Mouse (Mus musculus): ENCODE measurements around the gene Psmd4.
"Not testable (repeated sequence)": the region's sequence is repeated elsewhere in the genome, so short reads cannot be mapped to it uniquely, and the experiment has no call there.

Psmd4 gene

DNA sequence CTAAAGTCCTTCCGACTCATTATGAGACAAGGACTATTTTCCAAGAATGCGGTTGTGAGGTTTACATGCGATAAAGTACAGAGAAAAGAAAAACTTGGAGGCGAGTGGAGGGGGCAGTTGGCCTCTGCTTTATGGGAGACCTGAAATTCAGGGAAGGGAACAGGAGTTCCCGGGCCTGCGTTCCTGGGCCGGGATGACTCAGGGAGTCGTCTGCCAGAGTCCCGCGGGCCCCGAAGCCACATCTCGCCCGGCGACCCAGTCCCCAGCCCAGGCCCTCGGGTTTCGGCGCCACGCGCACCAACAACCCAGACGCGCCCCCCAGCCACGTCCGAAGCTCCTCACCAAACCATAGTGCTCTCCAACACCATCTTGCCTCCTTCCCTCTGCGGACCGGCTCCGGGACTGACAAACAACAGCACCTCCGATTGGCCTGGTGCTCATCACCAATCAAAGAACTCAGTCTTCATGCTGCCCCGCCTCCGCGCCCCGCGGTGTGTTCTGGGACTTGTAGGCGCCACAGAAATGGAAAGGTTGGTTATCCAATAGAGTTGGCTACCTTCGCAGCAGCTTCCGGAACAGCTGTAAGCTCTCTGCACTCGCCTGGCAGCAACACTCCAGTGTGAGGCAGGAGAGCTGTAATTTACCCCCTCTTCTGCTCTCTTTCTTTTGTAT is at the start of gene Psmd4:
TSS of gene Psmd4 (minus strand) at position 449 of the 672 bp plus-strand sequence.
- peak; percentile 97 for DNase-seq (ENCODE audit: low read depth, low spot score)

DNA sequence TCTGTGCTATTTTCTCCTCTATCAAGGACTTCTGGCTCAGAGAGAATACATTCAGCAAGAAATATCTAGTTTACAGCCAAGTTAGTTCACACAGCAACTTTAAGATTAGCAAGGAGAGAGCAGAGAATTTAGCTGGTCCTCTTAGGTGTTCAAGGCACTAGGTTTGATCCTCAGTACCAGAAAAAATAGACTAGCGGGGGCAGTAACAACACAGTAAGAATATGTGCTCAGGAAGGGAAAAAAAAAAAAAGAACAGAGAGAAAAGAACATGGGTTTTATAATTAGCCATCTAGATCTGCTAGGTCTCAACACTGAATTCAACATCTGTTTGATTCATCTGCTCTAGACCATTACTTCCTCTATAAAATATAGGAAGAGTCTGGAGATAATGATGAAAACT is 45.7 kb upstream of the Psmd4 start:
- DNase-seq (ENCODE audit: low read depth, low spot score): peak; percentile 60

DNA sequence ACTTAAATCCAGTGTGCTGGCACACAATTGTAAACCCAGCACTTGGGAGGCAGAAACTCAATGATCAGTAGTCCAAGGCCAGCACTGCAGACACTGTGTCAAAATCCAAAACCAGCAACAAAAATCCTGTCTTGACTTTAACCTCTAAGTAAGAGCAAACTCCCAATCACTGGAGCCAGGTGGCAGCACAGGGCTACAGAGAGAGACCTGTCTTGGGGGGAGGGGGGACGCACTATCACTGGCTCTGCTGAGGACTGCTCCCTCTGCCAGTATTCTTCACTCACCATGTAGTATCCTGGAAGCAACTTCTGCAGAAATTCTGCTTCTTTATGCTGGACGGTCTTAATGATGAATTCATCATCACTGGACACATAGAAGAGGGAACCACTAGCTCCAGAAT is 29.2 kb upstream of the Psmd4 start:
- no peak for DNase-seq (ENCODE audit: low read depth, low spot score)

DNA sequence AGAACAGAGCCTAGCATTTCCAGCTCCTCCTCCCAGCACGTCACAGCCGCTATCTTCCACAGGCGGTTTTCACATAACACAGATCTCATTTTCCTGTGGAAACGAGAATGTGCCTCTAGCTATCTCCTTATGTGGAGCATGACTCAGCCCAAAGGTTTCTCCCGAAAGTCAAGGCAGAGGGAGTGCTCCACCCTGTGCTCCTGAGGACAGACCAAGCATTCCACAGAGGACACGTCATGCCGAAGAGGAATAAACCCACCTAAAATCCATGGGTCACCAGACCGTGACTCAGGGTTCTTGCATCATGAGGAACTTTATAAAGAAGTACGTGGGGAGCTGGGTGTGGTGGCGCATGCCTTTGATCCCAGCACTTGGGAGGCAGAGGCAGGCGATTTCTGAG is 24.2 kb upstream of the Psmd4 start:
- no peak for DNase-seq (ENCODE audit: low read depth, low spot score)

DNA sequence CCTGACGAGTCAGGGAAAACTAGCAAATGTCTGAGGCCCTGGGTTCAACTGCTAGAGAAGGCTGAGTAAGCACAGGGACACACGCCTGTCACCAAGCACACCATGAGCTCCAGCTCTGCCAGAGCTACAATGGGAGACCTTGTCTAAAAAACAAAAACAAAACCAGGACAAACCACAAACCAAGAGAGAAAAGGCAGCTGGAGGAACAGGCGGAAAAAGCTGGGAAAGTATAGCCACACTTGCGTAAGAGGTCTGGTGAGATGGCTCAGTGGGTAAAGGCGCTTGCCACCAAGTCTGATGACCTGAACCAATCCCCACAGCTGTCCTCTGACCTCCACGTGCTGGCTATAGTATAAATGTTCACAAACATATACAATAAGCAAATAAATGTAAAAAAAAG is 23.7 kb upstream of the Psmd4 start:
- no peak for DNase-seq (ENCODE audit: low read depth, low spot score)

DNA sequence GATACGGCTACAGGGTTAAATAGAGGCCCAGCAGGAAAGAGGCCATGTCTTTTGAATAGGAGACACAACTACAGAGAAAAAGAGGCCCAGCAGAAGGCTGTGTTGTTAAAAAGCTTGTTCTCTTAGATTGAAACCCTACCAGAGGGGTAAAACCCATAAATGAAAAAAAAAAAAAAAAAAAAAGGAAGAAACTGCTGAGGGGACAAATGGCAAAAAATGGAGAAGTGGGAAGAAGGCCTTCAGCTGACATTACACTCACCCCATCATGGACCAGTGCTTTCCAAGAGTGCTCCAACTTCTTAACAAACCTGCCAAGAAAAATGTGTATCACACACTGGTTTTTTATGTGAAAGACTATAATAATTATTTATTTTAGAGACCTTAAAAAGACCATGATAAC is 23.1 kb upstream of the Psmd4 start:
- DNase-seq (ENCODE audit: low read depth, low spot score): no peak

DNA sequence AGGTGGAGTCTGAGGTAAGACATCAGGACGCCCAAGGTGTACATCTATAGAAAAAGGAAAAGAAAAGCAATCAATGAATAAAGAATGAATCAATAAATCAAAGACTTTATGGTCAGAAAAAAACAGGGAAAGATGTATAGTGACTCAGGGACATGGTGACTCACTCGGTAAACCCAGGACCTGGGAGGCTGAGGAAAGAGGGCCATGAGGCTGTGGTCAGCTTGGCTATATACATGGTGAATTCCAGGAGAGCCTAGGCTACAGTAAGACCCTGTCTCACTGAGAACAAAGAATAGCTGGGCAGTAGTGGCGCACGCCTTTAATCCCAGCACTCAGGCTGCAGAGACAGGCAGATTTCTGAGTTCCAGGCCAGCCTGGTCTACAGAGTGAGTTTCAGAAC is 21.3 kb upstream of the Psmd4 start:
- no peak for DNase-seq (ENCODE audit: low read depth, low spot score)

DNA sequence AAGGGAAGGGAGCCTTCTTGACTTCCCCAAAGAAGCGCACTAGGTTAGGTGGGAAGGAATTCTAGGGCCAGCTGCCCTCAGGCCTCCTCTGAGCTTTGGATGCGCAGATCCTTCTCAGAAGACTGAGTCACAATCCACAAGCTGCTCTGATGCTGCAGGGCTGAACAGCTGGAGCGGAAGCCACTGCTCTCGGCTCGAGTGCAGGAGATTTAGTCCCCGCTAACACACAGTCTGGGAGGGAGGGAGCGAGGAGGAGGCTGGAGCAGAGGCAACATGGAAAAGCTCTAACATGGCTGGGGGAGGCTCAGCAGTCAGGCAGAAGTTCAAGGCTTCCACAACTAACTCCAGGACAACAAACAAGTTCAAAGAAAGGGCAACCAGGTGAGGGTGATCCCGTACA is 15.7 kb upstream of the Psmd4 start:
- peak; percentile 64 for DNase-seq (ENCODE audit: low read depth, low spot score)

DNA sequence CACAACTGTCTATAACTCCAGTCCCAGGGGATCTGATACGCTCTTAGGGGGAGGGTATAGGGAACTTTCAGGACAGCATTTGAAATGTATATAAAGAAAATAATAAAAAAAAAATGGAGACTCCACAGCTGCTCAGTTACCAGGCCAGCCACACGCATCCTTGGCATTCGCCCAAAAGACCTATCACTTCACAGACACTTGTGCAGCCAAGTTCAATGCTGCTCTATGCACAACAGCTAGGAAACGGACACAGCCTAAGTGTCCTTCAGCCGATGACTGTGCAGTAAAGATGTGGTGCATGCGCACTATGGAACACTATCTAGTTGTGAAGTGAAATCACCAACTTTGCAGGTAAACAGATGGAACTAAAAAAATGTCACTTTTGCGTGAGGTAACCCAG is 13.9 kb upstream of the Psmd4 start:
- no peak for DNase-seq (ENCODE audit: low read depth, low spot score)

DNA sequence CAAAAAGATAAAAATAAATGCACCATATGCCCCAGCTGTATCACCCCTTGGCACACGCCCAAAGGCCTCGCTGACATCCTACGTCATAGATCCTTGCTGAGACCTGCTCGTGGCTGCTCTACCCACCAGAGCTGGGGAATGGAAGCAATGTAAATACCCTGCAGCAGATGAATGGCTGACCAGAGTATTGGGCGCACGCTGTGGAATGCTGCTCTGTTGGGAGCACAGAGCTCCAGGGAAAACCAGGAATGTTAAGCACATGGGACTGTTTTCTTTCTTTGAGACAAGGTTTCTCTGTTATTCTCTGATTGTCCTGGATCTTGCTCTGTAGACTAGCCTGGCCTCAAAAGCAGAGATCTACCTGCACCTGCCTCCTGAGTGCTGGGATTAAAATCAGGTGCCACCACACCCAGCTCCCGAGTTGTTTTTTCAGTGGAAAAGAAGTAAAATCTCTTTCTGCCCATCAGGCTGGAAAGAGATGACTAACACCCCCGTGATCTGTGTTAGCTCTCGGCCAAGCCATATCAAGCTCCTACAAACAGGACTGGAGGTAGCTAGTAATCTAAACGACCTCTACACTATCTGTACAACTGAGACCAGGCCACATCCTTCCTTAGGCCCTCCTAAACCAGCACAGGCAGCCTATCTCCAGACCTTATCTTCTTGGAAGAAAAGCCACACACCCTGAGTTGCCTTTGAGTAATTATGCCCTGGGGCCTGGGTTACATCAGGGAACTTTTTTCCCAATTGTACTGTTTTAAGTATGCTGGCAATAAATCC is 12.3 kb upstream of the Psmd4 start:
- DNase-seq (ENCODE audit: low read depth, low spot score): no peak

DNA sequence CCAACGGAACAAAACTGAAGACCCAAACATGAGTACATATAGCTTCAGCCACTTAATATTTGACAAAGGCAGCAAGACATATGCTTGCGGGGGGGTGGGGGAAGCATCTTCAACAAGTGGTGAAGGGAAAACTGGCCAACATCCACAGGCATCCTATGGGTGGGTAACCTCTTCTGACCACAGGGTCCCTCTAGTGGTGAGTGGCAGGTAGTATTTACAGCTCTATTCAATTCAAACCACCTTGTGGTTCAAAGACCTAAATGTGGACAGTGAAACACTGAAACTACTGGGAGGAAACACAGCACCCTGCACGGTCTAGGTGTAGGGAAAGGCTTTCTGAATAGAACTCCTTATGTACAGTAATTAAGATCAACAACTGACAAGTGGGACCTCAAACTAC is 11.3 kb upstream of the Psmd4 start:
- no peak for DNase-seq (ENCODE audit: low read depth, low spot score)

DNA sequence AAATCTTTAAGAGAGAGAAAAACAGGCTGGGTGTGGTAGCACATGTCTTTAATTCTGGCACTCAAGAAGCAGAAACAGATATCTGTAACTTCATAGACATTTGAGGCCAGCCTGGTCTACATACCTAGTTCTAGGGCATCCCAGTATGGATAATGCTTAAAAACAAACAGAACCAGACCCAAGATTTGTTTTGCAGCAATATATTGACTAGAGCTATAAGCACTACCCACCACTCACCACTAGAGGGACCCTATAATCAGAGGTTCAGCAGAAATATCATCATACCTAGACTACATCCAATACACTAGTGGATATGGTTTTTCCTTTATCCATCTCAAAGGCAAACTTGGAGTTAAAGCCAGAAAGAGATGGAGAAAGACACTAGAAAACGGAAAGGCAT is 10.5 kb upstream of the Psmd4 start:
- DNase-seq (ENCODE audit: low read depth, low spot score): no peak

DNA sequence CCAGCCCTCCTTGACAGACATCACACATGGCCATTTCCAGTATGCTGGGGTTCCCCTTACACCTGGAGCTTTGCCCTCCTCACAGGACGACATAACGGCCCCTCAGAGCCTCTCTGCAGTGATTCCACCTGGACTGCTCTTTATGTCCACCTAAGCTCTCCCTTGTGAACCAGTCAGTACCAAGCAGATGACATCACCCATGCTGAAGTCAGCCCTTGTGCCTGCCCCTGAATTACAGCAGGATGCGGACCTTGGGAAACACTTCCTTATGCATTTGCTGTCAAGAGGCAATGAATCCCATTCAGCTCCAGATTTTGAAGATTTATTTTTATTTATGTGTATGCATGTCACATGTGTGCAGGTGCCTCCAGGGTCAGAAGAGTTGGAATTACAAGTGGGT is 5.5 kb upstream of the Psmd4 start:
- DNase-seq (ENCODE audit: low read depth, low spot score): no peak

DNA sequence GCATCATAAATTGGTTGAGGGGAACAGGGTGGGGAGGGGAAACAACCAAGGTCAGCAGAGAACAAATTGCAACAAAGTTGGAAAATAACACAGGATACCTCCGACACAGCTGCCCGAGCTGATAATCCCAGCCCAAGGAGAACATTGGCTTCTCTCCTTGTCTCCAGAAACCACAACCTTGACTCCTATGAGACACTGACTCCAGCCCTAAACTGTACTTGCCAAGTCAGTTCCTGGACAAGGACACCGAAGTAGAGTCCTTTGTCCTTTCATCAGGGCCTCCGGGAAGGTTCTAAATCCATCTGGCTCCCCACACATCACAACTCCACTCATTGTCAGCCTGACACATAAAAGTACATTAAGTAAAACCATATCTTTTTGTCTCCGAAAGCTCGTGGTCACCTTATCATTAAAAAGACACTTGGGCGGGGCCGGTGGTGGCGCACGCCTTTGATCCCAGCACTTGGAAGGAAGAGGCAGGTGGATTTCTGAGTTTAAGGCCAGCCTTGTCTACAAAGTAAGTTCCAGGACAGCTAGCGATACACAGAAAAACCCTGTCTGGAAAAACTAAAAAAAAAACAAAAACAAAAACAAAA is 4.1 kb upstream of the Psmd4 start:
- no peak for DNase-seq (ENCODE audit: low read depth, low spot score)

DNA sequence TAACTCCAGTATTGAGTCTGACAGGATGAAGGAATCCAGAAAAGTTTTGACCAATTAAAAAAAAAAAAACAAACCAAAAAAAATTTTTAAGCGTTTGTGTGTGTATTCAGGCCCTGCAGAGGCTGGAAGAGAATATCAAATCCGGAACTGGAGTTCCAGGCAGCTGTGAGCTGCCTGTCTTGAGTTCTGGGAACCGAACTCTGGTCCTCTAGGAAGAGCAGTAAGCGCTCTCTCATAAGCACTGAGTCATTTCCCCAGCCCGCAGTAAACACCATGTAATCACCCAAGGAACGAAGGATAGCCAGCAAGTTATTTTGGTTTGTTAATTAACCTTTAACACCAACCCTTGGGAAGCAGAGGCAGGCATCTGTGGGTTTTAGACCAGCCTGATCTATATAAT is 837 bp upstream of the Psmd4 start:
- DNase-seq (ENCODE audit: low read depth, low spot score): no peak

DNA sequence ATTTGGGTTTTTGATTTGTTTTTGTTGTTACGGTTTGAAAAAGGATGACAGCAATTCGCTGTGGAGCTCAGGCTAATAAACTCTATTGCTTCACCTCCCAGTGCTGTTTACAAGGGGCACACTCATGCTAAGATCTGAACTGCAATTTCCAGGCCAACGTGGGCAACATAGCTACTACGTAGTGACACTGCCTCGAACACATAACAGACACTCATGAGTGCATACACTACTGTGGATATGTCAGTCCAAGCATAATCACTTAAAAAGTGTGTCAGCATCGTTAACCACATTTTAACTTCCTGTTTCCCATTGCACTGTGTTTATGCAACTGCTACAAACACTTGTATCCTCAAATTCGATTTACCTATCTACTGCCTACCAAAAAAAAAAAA is 420 bp upstream of the Psmd4 start:
- DNase-seq (ENCODE audit: low read depth, low spot score): no peak

DNA sequence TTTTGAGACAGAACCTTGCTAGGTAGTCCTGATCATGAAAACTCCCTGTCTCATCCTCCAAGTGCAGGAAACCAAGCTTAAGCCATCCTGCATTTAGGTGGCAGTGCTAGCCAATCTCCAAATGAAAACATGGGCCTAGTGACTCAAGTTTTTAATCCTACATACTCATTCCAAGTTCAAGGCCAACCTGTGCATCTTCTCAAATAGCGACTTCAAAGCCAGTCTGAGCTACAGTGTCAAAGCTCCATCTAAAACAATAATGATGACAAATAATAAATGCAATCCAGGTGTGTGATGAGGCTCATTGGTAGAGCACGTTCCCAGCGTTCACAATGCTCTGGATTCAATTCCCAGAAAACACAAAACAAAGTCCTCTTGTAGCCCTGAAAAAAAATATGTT is 789 bp downstream of the Psmd4 start:
- no peak for DNase-seq (ENCODE audit: low read depth, low spot score)

DNA sequence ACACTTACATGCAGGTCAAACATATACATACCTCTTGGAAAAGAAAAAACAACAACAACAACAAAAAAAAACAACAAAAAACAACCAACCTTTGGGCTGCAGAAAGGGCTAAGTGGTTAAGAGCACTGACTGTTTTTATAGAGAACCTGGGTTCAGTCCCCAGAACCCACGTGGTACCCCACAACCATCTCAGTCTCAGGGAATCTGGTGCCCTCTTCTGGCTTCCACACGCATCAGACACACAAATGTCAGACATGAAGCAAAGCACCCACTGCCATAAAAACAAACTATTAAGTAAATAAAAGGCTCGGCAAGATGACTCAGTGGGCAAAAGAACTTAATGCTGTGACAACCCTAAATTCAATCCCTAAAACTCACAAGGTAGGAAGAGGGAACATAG is 12.5 kb downstream of the Psmd4 start:
- no peak for DNase-seq (ENCODE audit: low read depth, low spot score)

DNA sequence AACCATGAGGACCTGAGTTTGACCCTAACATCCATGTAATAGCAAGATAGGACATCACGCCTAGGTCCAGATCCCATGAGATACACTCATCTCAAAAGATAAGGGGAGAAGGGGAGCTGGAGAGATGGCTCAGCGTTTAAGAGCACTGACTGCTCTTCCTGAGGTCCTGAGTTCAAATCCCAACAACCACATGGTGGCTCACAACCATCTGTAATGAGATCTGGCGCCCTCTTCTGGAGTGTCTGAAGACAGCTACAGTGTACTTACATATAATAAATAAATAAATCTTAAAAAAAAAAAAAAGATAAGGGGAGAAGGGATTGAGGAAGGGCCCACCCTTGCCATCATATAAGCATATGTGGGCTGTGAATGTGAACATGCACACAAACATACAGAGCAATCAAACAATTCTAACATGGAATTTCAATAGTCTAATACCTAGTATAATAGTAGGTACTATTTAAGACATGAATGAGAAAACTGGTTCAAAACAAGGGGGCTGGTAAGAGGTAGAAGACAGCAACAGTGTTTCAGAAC is 13.1 kb downstream of the Psmd4 start:
- DNase-seq (ENCODE audit: low read depth, low spot score): not testable (repeated sequence)

DNA sequence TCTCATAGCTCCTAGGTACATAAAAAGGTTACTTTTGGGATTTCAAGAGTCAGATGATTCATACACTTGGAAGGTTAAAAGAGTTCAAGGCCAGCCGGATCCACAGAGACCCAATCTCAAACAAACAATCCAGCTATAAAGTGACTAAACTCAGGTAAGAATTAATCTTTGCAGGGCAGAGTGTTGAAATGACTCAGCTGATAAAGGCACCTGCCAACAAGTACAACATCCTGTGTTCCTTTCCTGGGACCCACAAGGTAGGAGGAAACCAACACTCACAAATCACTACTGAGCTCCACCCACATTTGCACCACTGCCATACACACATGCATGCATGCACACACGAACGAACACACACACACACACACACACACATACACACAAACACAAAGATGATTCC is 13.8 kb downstream of the Psmd4 start:
- no peak for DNase-seq (ENCODE audit: low read depth, low spot score)

DNA sequence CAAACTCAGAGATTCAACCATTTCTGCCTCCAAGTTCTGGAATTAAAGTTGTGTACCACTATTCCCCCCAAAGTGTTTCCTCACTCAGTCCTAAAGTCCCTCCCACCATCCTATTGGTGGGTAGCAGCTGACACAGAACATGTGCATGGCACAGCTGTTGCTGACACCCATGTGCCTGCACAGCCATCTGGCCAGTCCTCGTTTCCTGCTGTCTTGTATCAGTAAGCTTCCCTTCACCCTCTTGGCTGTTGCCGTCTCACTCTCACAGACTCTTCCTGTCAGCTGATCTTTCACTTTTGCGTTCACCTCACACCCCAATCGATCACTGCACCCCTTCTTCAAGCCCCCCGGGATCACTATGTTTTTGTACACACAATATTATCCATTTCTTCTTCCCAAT is 14.7 kb downstream of the Psmd4 start:
- DNase-seq (ENCODE audit: low read depth, low spot score): peak; percentile 79

DNA sequence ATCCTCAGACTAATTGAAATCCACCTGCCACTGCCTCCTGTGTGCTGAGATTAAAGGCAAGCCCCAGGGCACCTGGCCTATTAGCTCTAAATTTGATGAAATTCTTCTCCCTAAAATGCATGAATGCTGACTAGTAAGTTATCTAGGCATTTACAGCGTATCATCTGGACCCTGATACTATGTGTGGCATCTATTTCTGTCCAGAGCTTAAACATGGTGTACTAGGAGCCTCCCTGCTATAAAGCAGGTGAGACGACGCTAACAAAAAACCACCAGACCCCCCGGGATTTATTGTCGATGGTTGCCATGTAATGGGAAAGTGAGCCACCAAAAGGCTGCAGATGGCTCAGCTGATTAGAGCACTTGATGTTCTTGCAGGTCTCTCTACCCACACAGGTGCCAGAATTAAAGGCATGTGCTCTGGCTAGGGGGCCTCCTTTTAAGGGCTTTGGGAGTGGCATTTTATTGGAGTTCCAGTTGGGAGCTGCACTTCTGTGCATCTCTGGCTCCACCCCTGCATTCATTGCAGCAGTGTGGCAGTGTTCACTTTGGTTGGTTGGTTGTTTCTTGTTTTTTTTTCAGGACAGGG is 15.3 kb downstream of the Psmd4 start:
- DNase-seq (ENCODE audit: low read depth, low spot score): no peak

All from telencephalon, adult 2 months (tissue).